Mouse (Mus musculus): ENCODE data around the gene Gys1. TPM values are rescaled to one million over a fixed set of nuclear protein-coding genes. Genes with fewer than 3 reads are reported as not detected.

Gys1 gene
- polyA plus RNA-seq, 1 experiment from 2014 or later, result 43.2 TPM

GRCm38 (mm10) chr7:45407836-45408235 is 26.8 kb upstream of the Gys1 start:
- H3K9me3 ChIP-seq, result no peaks in the 10 kb centered on the region
- H3K36me3 ChIP-seq, result no peaks in the 10 kb centered on the region
- no peak for DNase-seq (ENCODE audit: low spot score)
- peaks cover 81% of the 10 kb centered on the region for H3K27me3 ChIP-seq (ENCODE audit: insufficient read depth, poor library complexity, severe bottlenecking)
- 84% methylated on average over 10 of the region's 10 CpGs for WGBS
- H3K4me3 ChIP-seq, result no peak overlapping the region
- H3K4me1 ChIP-seq (replicated peaks), result peaks cover 17% of the 10 kb centered on the region
- no peak overlapping the region for H3K27ac ChIP-seq

DNA sequence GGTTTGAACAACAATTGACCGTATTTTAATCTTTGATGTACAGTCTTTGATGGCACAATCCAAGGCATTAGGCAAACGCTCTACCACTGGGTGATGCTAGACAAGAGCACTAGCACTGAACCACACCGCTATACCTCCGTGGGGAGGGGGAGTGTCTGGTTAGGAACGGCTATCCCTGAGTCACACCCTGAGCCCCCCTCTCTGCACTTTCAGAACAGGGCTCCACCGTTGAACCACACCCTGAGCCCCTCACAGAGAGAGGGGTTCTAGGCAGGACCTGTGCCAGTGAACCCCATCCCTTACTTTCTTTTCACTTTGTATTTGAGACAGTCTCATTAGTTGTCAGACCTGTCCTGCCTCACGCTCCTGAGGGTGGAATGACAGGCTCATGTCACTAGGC is 26.3 kb upstream of the Gys1 start:
- peaks cover 86% of the 10 kb centered on the region for H3K27me3 ChIP-seq (ENCODE audit: insufficient read depth, poor library complexity, severe bottlenecking)
- H3K4me1 ChIP-seq (replicated peaks), result peaks cover 21% of the 10 kb centered on the region
- no peaks in the 10 kb centered on the region for H3K36me3 ChIP-seq
- whole genome bisulfite sequencing, result 78% methylated on average over 7 of the region's 7 CpGs
- no peaks in the 10 kb centered on the region for H3K9me3 ChIP-seq
- DNase-seq (ENCODE audit: low spot score), result no peak
- H3K4me3 ChIP-seq, result no peak overlapping the region
- H3K27ac ChIP-seq, result no peak overlapping the region

DNA sequence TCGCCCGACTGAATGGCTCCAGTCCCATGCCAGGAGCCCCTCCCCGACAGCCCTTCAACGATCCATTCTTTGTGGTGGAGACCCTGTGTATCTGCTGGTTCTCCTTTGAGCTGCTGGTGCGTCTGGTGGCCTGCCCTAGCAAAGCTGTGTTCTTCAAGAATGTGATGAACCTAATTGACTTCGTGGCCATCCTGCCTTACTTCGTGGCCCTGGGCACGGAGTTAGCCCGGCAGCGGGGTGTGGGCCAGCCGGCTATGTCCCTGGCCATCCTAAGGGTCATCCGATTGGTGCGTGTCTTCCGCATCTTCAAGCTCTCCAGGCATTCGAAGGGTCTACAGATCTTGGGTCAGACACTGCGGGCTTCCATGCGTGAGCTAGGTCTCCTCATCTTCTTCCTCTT is 25.7 kb upstream of the Gys1 start:
- H3K27me3 ChIP-seq (ENCODE audit: insufficient read depth, poor library complexity, severe bottlenecking), result peaks cover 92% of the 10 kb centered on the region
- peaks cover 27% of the 10 kb centered on the region for H3K4me1 ChIP-seq (replicated peaks)
- 88% methylated on average over 17 of the region's 17 CpGs for WGBS
- no peak overlapping the region for H3K27ac ChIP-seq
- no peaks in the 10 kb centered on the region for H3K36me3 ChIP-seq
- H3K4me3 ChIP-seq, result no peak overlapping the region
- no peaks in the 10 kb centered on the region for H3K9me3 ChIP-seq
- no peak for DNase-seq (ENCODE audit: low spot score)

- peaks cover 32% of the 10 kb centered on the region for H3K4me1 ChIP-seq (replicated peaks)
- DNase-seq (ENCODE audit: low spot score), result no peak
- peaks cover 99% of the 10 kb centered on the region for H3K27me3 ChIP-seq (ENCODE audit: insufficient read depth, poor library complexity, severe bottlenecking)
- 88% methylated on average over 8 of the region's 8 CpGs for WGBS
- no peaks in the 10 kb centered on the region for H3K9me3 ChIP-seq
- no peaks in the 10 kb centered on the region for H3K36me3 ChIP-seq
- no peak overlapping the region for H3K4me3 ChIP-seq
- no peak overlapping the region for H3K27ac ChIP-seq
Measured at GRCm38 (mm10) chr7:45409497-45410163, 25.0 kb upstream of the Gys1 start.

- Histone ChIP-seq H3K36me3 (no peaks in the 10 kb centered on the region), H3K27ac (no peak overlapping the region), H3K4me3 (no peak overlapping the region), H3K9me3 (no peaks in the 10 kb centered on the region), H3K27me3 (ENCODE audit: insufficient read depth, poor library complexity, severe bottlenecking) (peaks cover 100% of the 10 kb centered on the region), H3K4me1 (replicated peaks) (peaks cover 23% of the 10 kb centered on the region)
- WGBS, result 80% methylated on average over 2 of the region's 2 CpGs
- DNase-seq (ENCODE audit: low spot score), result no peak
Measured at GRCm38 (mm10) chr7:45412421-45412820, 22.2 kb upstream of the Gys1 start.

DNA sequence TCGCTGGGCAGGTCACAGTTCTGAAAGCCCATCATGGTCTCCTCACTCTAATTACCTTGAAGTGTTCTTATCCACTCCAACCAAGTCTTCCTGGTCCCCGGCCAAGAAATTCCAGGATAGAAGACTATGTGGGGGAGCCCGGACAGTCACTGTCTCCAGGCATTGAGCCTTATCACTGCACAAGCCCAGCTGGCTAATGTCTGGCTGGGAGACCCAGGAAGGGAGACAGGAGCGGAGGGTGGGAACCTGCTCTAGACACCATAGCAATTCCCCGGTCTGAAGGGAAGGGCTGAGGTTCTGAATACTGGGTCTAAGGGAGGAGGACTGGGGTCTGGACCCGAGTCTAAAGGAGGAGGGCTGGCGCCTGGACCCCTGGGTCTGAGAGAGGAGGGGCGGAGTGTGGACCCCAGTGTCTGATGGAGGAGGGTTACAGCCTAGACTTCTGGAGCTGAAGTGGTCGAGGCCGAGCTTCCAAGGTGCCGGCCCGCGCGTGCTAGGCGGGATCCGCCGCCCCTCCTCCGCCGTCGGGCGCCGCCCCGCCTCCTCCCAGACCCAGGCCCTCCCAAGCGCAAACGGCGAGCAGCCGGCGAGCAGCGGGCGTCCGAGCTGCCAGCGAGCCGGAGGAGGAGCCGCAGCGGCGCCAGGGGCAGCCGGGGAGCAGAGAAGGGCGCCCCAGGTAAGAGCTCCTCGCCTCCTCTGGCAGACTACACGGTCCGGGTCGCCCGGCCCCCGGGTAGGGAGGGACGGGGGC is 21.4 kb upstream of the Gys1 start, which contains the start of gene Ntf5:
Gene Ntf5, plus strand, starts transcription at position 583 of the 751 bp plus-strand sequence.
- Histone ChIP-seq H3K27me3 (ENCODE audit: insufficient read depth, poor library complexity, severe bottlenecking) (peaks cover 100% of the 10 kb centered on the region), H3K4me1 (replicated peaks) (peaks cover 32% of the 10 kb centered on the region), H3K4me3 (peak within 1 kb of the TSS; percentile 59), H3K9me3 (no peaks in the 10 kb centered on the region), H3K36me3 (no peaks in the 10 kb centered on the region), H3K27ac (peak within 1 kb of the TSS; percentile 70; the same call in 1 of the 2 replicates)
- WGBS, result 3% methylated on average over 45 of the region's 45 CpGs
- peak; percentile 49 for DNase-seq (ENCODE audit: low spot score)

DNA sequence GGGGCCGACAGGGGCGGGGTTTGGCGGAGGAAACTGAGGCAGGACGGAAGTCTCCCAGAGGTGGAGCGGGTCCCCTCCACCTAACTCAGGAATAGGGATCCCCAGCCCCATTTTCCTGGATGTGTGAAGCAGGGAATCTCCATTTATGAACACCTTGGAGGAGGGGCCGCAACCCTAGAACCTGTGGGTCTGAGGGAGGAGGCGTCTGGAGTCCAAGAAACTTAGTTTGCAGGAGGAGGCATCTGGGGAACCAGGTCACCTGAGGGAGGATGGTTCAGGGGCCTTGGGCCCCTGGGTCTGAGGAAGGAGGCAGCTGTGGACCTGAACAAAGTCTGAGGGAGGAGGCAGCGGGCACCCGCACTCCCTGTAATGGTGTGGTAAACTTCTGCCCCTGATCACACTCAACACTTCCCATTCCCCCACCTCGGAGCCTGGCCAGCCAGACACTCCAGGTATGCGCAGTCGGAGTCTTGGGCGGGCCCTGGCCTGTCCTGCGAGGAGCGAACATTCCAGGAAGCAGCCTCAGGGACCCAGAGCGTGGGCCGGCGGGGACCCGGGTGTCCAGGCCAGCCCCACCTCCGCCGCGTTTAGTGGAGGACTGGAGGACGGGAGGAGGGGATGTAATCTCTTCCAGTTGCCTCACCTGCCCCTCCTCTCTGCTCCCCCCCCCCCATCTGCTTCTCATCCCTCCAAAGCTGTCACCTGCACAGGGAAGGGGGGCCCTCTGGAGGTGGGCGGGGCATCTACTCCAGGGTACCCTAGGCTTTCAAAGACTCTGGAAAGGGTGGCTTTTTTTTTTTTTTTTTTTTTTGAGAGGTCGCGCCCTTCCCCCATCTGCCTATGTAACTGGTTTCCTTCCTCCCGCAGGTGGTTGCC is 20.5 kb upstream of the Gys1 start:
- Histone ChIP-seq H3K36me3 (no peaks in the 10 kb centered on the region), H3K4me1 (replicated peaks) (peaks cover 38% of the 10 kb centered on the region), H3K9me3 (no peaks in the 10 kb centered on the region), H3K27ac (peak overlapping the region; percentile 70; the same call in 1 of the 2 replicates), H3K27me3 (ENCODE audit: insufficient read depth, poor library complexity, severe bottlenecking) (peaks cover 100% of the 10 kb centered on the region), H3K4me3 (peak overlapping the region; percentile 59)
- DNase-seq (ENCODE audit: low spot score), result no peak
- WGBS, result 1% methylated on average over 27 of the region's 27 CpGs

DNA sequence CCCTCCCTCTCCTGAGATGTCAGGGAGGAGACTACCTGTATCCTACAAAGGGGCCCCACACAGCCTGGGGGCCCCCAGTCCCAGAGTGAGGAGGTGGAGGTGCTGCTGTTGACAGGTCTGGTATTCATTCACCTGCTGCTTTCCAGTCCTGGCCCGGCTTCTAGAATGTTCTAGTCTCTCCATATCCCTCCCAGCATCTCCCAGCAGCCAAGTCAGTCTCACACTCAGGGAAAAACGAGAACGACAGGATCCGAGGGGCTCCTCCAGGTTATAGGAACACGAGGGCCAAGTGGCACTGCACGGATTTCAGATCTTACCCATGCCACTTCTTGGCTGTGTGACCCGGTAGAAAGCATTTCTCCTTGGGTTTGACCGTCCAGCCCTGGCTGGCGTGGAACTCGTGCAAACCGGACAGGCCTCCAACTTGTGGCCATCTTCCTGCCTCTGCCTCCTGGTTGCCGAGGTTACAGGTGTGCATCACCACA is 19.9 kb upstream of the Gys1 start:
- Histone ChIP-seq H3K36me3 (no peaks in the 10 kb centered on the region), H3K27ac (no peak overlapping the region), H3K4me1 (replicated peaks) (peaks cover 38% of the 10 kb centered on the region), H3K4me3 (no peak overlapping the region), H3K27me3 (ENCODE audit: insufficient read depth, poor library complexity, severe bottlenecking) (peaks cover 100% of the 10 kb centered on the region), H3K9me3 (no peaks in the 10 kb centered on the region)
- WGBS, result 45% methylated on average over 12 of the region's 12 CpGs
- no peak for DNase-seq (ENCODE audit: low spot score)

- H3K4me1 ChIP-seq (replicated peaks), result peaks cover 43% of the 10 kb centered on the region
- no peak overlapping the region for H3K27ac ChIP-seq
- peaks cover 3% of the 10 kb centered on the region for H3K36me3 ChIP-seq
- peaks cover 100% of the 10 kb centered on the region for H3K27me3 ChIP-seq (ENCODE audit: insufficient read depth, poor library complexity, severe bottlenecking)
- DNase-seq (ENCODE audit: low spot score), result no peak
- H3K4me3 ChIP-seq, result peak overlapping the region; percentile 30
- WGBS, result 11% methylated on average over 37 of the region's 37 CpGs
- H3K9me3 ChIP-seq, result no peaks in the 10 kb centered on the region
Measured at GRCm38 (mm10) chr7:45415636-45416035, 19.0 kb upstream of the Gys1 start.

DNA sequence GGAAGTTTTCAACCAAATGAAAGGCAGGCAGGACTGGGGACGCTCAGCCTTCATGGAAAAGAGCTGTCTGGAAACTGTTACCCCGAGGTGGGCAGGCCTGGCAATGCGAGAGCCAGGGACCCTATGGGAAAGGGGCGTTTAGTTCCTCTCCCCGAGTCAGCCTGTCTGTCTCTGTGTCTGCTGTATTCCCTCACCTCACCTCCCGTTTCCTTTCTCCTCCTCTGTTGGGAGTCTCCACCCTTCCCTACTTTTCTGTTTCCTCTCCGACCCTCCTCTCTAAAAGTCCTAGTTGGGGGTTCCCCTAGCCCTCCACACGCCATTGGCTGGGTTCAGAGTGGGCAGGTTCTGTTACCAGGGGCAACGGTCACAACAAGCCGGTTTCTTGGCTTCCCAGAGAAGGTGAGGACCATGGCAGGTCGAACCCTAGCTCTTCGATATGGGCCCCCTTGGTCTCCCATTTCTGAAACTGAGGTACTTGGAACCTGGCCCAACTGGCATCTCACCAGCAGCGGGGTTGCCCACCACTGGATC is 16.6 kb upstream of the Gys1 start:
- DNase-seq (ENCODE audit: low spot score), result no peak
- no peak overlapping the region for H3K27ac ChIP-seq
- H3K4me1 ChIP-seq (replicated peaks), result peaks cover 42% of the 10 kb centered on the region

GRCm38 (mm10) chr7:45419859-45420614 is 14.6 kb upstream of the Gys1 start:
- no peak for DNase-seq (ENCODE audit: low spot score)
- H3K36me3 ChIP-seq, result peaks cover 47% of the 10 kb centered on the region

More for the DNA sequence above, 16.6 kb upstream of the Gys1 start:
- Histone ChIP-seq H3K36me3 (peaks cover 26% of the 10 kb centered on the region), H3K27me3 (ENCODE audit: insufficient read depth, poor library complexity, severe bottlenecking) (peaks cover 93% of the 10 kb centered on the region), H3K4me3 (peak overlapping the region; percentile 11; the same call in 1 of the 2 replicates), H3K9me3 (no peaks in the 10 kb centered on the region)
- 8% methylated on average over 13 of the region's 13 CpGs for WGBS

GRCm38 (mm10) chr7:45420615-45420919 is 14.1 kb upstream of the Gys1 start, which contains the start of gene Lhb:
Lhb (plus strand) TSS chr7:45420820.
- peaks cover 67% of the 10 kb centered on the region for H3K27me3 ChIP-seq (ENCODE audit: insufficient read depth, poor library complexity, severe bottlenecking)
- no peak for DNase-seq (ENCODE audit: low spot score)

More at GRCm38 (mm10) chr7:45419859-45420614, 14.6 kb upstream of the Gys1 start:
- Histone ChIP-seq H3K4me1 (replicated peaks) (peaks cover 28% of the 10 kb centered on the region), H3K9me3 (no peaks in the 10 kb centered on the region), H3K4me3 (peak overlapping the region; percentile 22; the same call in 1 of the 2 replicates), H3K27me3 (ENCODE audit: insufficient read depth, poor library complexity, severe bottlenecking) (peaks cover 73% of the 10 kb centered on the region), H3K27ac (no peak overlapping the region)
- 15% methylated on average over 27 of the region's 27 CpGs for WGBS

More at GRCm38 (mm10) chr7:45420615-45420919, 14.1 kb upstream of the Gys1 start, which contains the start of gene Lhb:
- Histone ChIP-seq H3K9me3 (no peaks in the 10 kb centered on the region), H3K36me3 (peaks cover 52% of the 10 kb centered on the region), H3K4me1 (replicated peaks) (peaks cover 24% of the 10 kb centered on the region), H3K27ac (no peak within 1 kb of the TSS), H3K4me3 (peak within 1 kb of the TSS; percentile 22; the same call in 1 of the 2 replicates)
- WGBS, result 59% methylated on average over 6 of the region's 6 CpGs
